Mouse (Mus musculus): ENCODE data around the gene Pdlim1.

GRCm38 (mm10) chr19:40305456-40305855 lies 33.8 kb upstream of the Pdlim1 start:
- TF ChIP-seq GATA1 (IDR thresholded peaks at IDR 0.05; ENCODE audit: borderline replicate concordance, low read length) (no peak), FLI1 (IDR thresholded peaks at IDR 0.05; ENCODE audit: low read length) (no peak)
